Mouse (Mus musculus) small intestine, adult 2 months (tissue): ENCODE data around the gene Nfkb1.

Source experiments
- CTCF ChIP-seq: fragments of 200-500 bp; IDR thresholded peaks from 2 replicates; pipeline ENCODE4 v1.5.1; 2012; ENCODE audit warnings: low read depth, mild to moderate bottlenecking, control low read depth, inconsistent platforms, low read length, moderate library complexity, mixed read lengths; ENCODE audit not compliant: insufficient replicate concordance, insufficient read length; ENCODE audit errors: extremely low read depth
- POLR2A ChIP-seq: fragments of 200-500 bp; IDR thresholded peaks from 2 replicates; pipeline ENCODE4 v1.6.1; 2012; ENCODE audit warnings: low read depth, mild to moderate bottlenecking, control low read depth, inconsistent platforms, low read length, moderate library complexity

DNA sequence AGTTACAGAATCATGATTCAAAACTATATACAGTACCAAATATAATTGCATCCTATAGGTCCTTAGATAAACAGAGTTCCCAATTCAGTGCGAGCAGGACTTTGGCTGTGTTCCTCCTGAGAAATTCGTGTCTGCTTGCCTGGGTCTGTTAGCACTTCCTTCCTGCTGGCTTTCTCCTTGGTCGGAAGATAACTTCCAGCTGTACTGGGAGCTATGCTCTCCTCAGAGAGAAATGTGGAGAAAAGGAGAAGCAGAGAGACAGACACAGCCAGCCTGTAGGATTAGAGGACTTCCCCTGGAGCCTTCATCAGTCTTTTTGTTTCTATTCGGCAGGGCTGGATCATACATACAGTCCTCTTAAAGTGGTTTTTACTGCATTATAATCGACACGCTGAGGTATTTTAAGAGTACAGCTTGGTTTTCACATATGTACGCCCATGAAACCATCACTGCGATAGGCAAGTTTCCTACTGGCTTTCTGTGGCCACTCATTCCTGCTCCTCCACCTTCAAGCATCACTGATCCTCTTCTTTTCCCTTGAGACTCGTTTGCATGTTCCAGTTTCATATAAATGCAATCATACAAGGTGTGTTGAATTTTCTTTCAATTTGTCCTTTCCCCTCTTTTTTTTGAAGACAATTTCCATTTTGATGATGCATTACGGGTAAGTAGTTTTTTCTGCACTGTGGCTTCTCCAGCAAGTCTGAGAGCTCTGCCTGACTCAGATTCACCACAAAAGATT is 8.3 kb upstream of the Nfkb1 start:
- TF ChIP-seq CTCF = no peak
- TF ChIP-seq POLR2A = no peak
